Mouse (Mus musculus) right cerebral cortex, adult 18-20 months (tissue): ENCODE data around the gene Foxo1.

Experiments
- DNase-seq: peaks from one replicate; pipeline ENCODE4 v3.0.0; 2022; ENCODE audit warnings: mixed read lengths

Foxo1 gene

DNA sequence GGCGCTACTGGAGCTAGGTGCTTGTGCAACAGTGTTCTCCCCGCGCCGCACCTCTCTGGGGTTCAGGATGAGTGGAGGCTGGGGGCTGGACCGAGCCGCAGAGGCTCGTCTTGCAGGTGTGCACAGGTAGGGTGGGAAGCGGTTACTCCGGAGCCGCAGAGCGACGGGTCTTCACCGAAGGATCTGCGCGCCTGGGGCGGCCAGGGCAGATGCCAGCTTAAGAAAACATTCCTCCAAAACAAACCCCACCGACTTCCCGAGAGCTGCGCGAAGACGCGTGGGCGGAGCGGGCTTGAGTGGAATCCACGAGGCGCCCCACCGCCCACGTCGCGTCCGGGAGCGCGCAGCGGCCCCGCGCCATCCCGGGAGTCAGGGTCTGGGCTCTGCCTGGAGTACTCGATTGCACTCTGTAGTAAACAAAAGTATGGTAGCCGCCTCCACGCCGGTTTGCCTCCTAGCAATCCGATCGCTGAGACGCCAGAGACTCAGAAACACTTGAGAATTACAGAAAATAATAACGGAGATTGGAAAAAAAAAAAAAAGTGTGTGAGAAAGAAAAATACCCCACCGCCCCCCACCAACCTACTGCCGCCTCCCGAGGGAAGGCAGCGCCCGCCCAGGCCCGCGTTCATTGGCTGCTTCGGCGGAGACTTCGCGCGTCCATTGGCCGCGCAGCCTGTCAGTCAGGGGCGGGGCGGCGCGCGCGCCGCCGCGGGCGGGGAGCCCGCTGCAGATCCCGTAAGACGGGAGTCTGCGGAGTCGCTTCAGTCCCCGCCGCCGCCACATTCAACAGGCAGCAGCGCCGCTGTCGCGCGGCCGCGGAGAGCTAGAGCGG is at the start of gene Foxo1:
Gene Foxo1 (plus strand): TSS at position 685 of the 835 bp plus-strand sequence.
- peak; percentile 84 for DNase-seq

DNA sequence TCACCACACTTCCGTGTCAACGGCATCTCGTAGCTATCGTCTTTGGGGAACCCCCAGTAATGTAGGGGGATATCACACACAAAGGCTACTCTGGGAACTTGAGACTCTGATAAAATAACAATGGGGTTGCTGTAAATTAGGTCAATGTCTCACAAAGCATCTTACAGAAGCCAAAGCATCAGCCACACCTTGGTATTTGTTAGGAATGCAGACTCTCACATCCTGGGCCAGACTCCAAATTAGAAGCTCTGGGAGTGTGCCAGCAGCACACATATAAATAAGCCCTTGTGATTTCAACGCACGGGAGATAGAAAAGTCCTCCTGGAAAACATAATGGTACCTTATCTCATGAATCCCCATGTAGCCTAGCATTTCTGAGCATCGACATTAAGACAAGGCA is 49.3 kb upstream of the Foxo1 start:
- DNase-seq = no peak

DNA sequence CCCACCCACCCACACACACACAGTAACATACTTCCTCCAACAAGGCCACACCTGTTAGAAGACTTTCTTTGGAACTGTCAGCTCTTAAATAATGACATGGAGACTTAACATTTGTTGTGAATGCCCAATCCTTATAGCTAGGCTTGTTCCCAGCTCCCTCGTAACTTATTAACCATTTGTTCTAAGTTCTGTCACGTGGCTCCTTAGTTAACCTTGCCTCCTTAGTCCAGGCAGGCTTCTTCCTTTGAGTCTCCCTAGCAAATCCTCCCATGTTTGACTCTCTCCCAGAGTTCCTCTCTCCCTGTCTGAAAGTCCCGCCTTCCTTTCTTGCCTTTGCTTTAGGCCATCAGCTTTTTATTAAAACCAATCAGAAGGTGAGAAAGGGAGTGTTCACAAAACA is 47.1 kb upstream of the Foxo1 start:
- DNase-seq = no peak

DNA sequence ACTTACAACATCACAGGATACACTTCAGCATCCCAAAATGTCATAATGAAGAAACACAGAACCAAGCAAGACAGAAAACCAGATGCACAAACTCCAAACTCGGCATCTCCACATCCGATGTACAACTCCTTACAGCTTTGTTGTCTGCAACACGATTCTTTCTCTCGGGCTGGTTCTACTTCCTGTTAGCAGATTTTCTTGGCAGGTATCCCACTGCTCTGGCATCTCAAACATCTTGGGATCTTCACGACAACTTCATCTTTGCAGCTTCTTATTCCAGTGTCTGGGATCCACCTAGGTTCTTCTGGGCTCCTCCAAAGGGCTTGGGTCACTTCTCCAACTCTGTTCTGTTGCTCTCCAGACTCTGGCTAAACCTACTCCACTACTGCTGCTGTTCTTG is 46.2 kb upstream of the Foxo1 start:
- no peak for DNase-seq

DNA sequence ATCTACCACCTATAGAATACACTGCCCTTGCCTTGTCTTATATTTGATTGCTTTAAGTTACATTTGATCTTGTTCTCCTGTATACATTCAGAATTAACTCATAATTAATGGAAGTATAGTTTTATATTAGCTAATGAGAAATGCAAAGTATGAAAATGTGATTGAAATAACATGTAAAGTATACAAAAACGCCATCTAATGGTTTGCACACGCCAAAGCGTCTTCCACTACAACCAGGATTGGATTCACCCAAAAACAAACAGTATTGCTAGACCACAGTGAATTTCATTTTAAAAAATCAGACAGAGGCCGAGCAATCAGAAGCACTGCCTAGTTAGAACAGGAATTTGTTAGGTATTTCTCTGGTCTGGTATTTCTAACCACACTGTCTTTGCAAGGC is 31.6 kb upstream of the Foxo1 start:
- no peak for DNase-seq

GRCm38 (mm10) chr3:52237136-52237535 is 31.0 kb upstream of the Foxo1 start:
- no peak for DNase-seq

GRCm38 (mm10) chr3:52241062-52241461 is 27.1 kb upstream of the Foxo1 start:
- DNase-seq = no peak

- DNase-seq = peak; percentile 78
These were observed 25.6 kb upstream of the Foxo1 start for GRCm38 (mm10) chr3:52242457-52243105.

GRCm38 (mm10) chr3:52243271-52244021 is 24.7 kb upstream of the Foxo1 start:
- no peak for DNase-seq

- no peak for DNase-seq
These were observed 21.9 kb upstream of the Foxo1 start for GRCm38 (mm10) chr3:52245996-52246830.

DNA sequence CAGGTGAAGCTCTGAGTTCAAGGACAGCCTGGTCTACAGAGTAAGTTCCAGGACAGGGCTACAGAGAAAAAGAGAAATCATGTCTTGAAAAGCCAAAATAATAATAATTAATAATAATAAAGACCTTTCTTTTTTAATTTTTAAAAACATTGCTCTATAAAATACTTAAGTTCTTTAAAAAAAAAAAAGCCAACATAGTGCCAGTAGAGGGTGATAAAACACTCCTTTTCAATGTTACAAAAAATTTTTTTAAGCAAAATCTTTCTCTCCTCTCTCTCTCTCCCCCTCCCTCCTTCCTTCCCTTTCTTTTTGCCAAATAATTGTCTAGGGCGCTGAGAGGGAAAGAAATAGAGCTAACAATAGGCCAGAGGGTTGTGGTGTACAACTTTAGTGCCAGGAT is 17.0 kb upstream of the Foxo1 start:
- DNase-seq = no peak

- DNase-seq = no peak
These were observed 14.3 kb upstream of the Foxo1 start for GRCm38 (mm10) chr3:52253656-52254461.

DNA sequence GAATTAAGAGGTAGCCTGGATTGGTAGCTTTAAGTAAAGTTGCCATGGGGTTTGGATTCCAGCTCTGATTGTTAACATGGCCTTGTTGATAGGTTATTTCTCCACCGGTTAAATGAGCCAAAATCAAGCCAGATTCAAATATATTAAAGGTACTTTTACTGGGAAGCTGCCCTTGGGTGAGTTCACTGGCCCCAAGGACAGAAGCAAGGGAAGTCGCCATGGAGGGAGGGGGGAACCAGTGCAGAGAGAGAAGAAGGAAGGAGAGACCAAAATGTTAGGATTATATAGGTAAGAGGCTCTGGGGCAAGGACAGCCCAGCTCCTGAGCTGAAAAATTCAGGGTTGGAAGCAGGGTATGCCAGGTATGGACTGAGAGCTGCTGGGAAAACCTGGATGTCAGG is 13.6 kb upstream of the Foxo1 start:
- no peak for DNase-seq

GRCm38 (mm10) chr3:52257782-52258441 is 10.2 kb upstream of the Foxo1 start:
- DNase-seq = no peak

DNA sequence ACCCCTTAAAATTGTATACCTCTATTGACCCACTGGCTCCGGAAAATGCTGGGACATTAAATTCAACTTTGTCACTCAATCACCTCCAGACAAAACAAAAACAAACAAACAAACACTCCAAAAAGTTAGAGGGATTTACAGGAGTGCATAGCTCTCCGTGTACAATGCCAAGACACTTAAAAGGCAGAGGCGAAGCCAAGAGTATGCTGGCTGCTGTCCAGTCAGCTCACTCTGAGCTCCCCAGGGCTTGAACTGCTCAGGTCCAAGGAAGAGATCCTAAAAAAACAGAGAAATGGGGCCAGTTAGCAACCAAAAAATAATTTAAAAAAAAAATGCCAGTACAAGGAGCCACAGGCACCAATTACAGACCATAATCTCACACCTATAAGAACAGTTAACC is 9.6 kb upstream of the Foxo1 start:
- no peak for DNase-seq

GRCm38 (mm10) chr3:52262431-52263161 is 5.5 kb upstream of the Foxo1 start:
- peak; percentile 56 for DNase-seq

- DNase-seq = no peak
These were observed 3.8 kb upstream of the Foxo1 start for GRCm38 (mm10) chr3:52264354-52264753.

DNA sequence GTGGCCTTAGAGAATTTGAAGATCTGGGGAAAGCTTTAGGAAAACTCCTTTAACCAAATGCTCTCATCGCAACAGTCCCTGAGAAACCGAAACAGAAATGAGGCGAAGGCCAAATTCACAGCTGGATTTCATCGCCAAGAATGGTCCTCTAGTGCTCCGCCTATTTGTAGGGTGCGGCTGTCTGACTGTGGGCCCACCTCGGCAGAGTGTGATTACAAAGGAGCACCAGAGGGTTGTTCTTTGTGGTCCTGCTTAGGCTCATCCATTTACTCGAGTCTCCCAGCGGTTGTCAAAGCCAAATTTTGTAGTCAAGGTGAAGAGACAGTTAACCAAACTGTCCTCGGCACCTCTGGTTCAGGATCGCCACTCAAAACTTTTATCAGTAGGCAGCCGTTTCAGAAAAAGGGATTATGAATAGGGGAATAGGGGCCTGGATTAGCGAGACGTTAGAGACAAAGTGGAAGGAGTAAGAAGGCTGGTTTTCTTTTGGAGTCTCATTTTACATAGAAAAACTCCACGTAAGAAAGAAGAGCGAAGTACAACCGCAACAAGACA is 1.5 kb upstream of the Foxo1 start:
- DNase-seq = no peak

- no peak for DNase-seq
These were observed 864 bp upstream of the Foxo1 start for GRCm38 (mm10) chr3:52267293-52267651.

- DNase-seq = no peak
These were observed 276 bp downstream of the Foxo1 start for GRCm38 (mm10) chr3:52268487-52268736.
